ENCODE assay signal across 8 mouse cellular contexts in the genomic region with DNA sequence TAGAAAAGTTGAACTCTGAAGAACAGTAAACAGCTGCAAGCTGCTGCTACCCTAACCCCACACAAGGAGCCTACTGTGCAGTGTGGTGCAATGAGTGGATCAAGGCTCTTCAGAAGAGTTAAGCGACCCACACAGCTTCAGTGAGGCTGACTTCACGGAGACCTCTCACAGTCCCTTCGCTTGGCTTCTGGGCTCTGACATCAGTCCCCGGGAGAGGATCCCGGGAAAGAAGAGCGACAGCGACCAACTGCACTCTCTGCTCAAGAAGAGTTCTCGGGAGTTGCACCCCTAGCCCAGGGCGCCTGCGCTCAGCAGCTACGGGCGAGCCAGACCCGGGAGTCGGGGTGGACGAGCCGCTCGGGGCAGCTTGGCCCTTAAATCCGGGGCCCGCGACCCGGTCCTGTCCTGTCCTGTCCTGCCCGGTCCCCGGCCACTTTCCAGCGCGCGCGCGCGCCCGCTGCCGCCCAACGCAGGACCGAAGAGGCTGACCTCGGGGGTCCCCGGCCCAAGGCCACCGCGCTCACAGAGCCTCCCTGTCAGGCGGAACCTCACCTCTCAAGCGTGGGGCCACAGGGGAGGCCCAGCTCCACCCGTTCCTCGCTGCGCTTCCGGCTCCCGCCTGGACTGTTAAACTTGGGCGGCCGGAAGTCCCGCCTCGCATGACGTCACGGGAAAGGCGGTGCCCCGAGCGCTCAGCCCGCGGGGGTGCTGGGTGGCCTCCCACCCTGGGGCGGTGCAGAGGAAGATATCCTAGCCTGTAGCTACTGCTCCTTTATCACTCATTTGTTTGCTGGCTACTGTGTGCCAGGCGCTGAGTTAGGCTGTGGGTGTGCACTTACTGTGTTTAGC. TPM values are rescaled to one million over a fixed set of nuclear protein-coding genes. Genes with fewer than 3 reads are reported as not detected.
DNase-seq lines count a peak whose midpoint lies in the region; ATAC-seq and TF ChIP-seq lines count a peak whose summit lies in the region.

A gene (minus strand): TSS at position 650 of the 849 bp plus-strand sequence.

- under 1% methylated on average over 57 of the region's 57 CpGs for WGBS in heart, embryonic 11.5 days (ENCODE audit: insufficient replicate concordance)
- under 1% methylated on average over 57 of the region's 57 CpGs for WGBS in kidney, embryonic 16.5 days
- 1% methylated on average over 57 of the region's 57 CpGs for whole genome bisulfite sequencing in liver, adult 2 months

- DNase-seq in B cell, adult 2 months, result peak; percentile 97
- peak; percentile 94 for DNase-seq in brain, adult 2 months (ENCODE audit: low read depth, low spot score)
- DNase-seq in liver, adult 2 months (ENCODE audit: extremely low read depth, low read depth, low spot score), result peak; percentile 100
- peak; percentile 94 for DNase-seq in splenic B cell, adult 2 months (ENCODE audit: low read depth, low spot score)

- peak within 1 kb of the TSS; percentile 97 for H3K27ac ChIP-seq in heart, embryonic 11.5 days (ENCODE audit: low read depth, low read length)
- H3K27ac ChIP-seq in kidney, embryonic 16.5 days (ENCODE audit: low read length), result peak within 1 kb of the TSS; percentile 93
- peak within 1 kb of the TSS; percentile 81 for H3K27ac ChIP-seq in liver, adult 2 months (replicated peaks; ENCODE audit: insufficient read depth, low read depth, low read length)

- no peaks in the 10 kb centered on the region for H3K9me3 ChIP-seq in heart, embryonic 11.5 days (replicated peaks; ENCODE audit: control insufficient read depth, low read length)
- peaks cover 9% of the 10 kb centered on the region; the same call in 1 of the 2 replicates for H3K9me3 ChIP-seq in kidney, embryonic 16.5 days (ENCODE audit: low read length)

- peak within 1 kb of the TSS; percentile 96 for H3K4me3 ChIP-seq in heart, embryonic 11.5 days (ENCODE audit: low read depth, low read length)
- peak within 1 kb of the TSS; percentile 75 for H3K4me3 ChIP-seq in kidney, embryonic 16.5 days (ENCODE audit: low read length)
- peak within 1 kb of the TSS; percentile 77 for H3K4me3 ChIP-seq in liver, adult 2 months (ENCODE audit: insufficient read depth, low read depth, low read length)
- peak within 1 kb of the TSS; percentile 47 for H3K4me3 ChIP-seq in myocyte

- H3K9ac ChIP-seq in heart, embryonic 11.5 days (ENCODE audit: low read depth, low read length), result peak within 1 kb of the TSS; percentile 97
- peak within 1 kb of the TSS; percentile 88 for H3K9ac ChIP-seq in kidney, embryonic 16.5 days (replicated peaks; ENCODE audit: low read length)
- H3K9ac ChIP-seq in liver, adult 2 months (ENCODE audit: low read depth, low read length), result peak within 1 kb of the TSS; percentile 84

- ATAC-seq in erythroblast, adult 5-6 weeks (replicated peaks; ENCODE audit: low FRiP score, poor library complexity, severe bottlenecking), result peak; percentile 99
- ATAC-seq in heart, embryonic 11.5 days (replicated peaks; ENCODE audit: insufficient number of reproducible peaks, low FRiP score, low TSS enrichment), result peak; percentile 98
- peak; percentile 99 for ATAC-seq in kidney, embryonic 16.5 days (ENCODE audit: low FRiP score, low TSS enrichment)

- peaks cover 8% of the 10 kb centered on the region; the same call in 1 of the 2 replicates for H3K79me2 ChIP-seq in liver, adult 2 months (ENCODE audit: control insufficient read depth, insufficient read depth, low read length)
- peaks cover 5% of the 10 kb centered on the region for H3K79me2 ChIP-seq in myocyte (ENCODE audit: control insufficient read depth, insufficient read depth)

- no peaks in the 10 kb centered on the region for H3K27me3 ChIP-seq in heart, embryonic 11.5 days (ENCODE audit: control insufficient read depth, insufficient read depth, low read length)
- no peaks in the 10 kb centered on the region for H3K27me3 ChIP-seq in kidney, embryonic 16.5 days (ENCODE audit: insufficient read depth, low read length)
- no peaks in the 10 kb centered on the region for H3K27me3 ChIP-seq in liver, adult 2 months (ENCODE audit: control insufficient read depth, insufficient read depth, low read length)
- no peaks in the 10 kb centered on the region for H3K27me3 ChIP-seq in myocyte (ENCODE audit: control insufficient read depth, insufficient read depth, insufficient read length)
- H3K27me3 ChIP-seq in splenic B cell, adult 2 months (ENCODE audit: control insufficient read depth, insufficient read depth, low read length, poor library complexity, severe bottlenecking), result no peaks in the 10 kb centered on the region

- peak within 1 kb of the TSS; percentile 60 for H3ac ChIP-seq in myocyte (ENCODE audit: control insufficient read depth, insufficient read length)

- H3K4me2 ChIP-seq in heart, embryonic 11.5 days, result peak within 1 kb of the TSS; percentile 76
- peak within 1 kb of the TSS; percentile 66 for H3K4me2 ChIP-seq in kidney, embryonic 16.5 days (replicated peaks; ENCODE audit: low read depth, low read length)
- peak within 1 kb of the TSS; percentile 90 for H3K4me2 ChIP-seq in myocyte (ENCODE audit: low read depth)

- TF ChIP-seq POLR2A in liver, adult 2 months (IDR thresholded peaks at IDR 0.05; ENCODE audit: extremely low read depth, insufficient read depth, low read length), result peak; percentile 94
- TF ChIP-seq POLR2A in myocyte (IDR thresholded peaks at IDR 0.05; ENCODE audit: insufficient read length, low read depth), result peak; percentile 93

- peaks cover 3% of the 10 kb centered on the region; the same call in 1 of the 2 replicates for H3K36me3 ChIP-seq in heart, embryonic 11.5 days (ENCODE audit: control insufficient read depth, insufficient read depth, low read length)
- no peaks in the 10 kb centered on the region; the same call in none of the 2 replicates for H3K36me3 ChIP-seq in kidney, embryonic 16.5 days (ENCODE audit: insufficient read depth, low read length)
- peaks cover 5% of the 10 kb centered on the region; the same call in 1 of the 2 replicates for H3K36me3 ChIP-seq in liver, adult 2 months (ENCODE audit: control insufficient read depth, insufficient read depth, low read length)
- H3K36me3 ChIP-seq in myocyte (ENCODE audit: control insufficient read depth, insufficient read depth), result no peaks in the 10 kb centered on the region
- H3K36me3 ChIP-seq in splenic B cell, adult 2 months (ENCODE audit: control insufficient read depth, insufficient read depth, low read length, poor library complexity, severe bottlenecking), result no peaks in the 10 kb centered on the region; the same call in none of the 2 replicates

- TF ChIP-seq CTCF in liver, adult 2 months (IDR thresholded peaks at IDR 0.05; ENCODE audit: low read depth, low read length), result no peak

- peaks cover 3% of the 10 kb centered on the region; the same call in 1 of the 2 replicates for H3K4me1 ChIP-seq in heart, embryonic 11.5 days (ENCODE audit: control insufficient read depth, insufficient read depth, low read length)
- H3K4me1 ChIP-seq in kidney, embryonic 16.5 days (ENCODE audit: insufficient read depth, low read length), result peaks cover 6% of the 10 kb centered on the region
- H3K4me1 ChIP-seq in liver, adult 2 months (ENCODE audit: control insufficient read depth, insufficient read depth, low read length), result peaks cover 2% of the 10 kb centered on the region; the same call in 1 of the 2 replicates

TF ChIP-seq in myocyte, 11 proteins besides CTCF, POLR2A, EP300 and RAD21:
- TF ChIP-seq E2F4 (IDR thresholded peaks at IDR 0.05; ENCODE audit: insufficient read depth) (peak; percentile 81), MYOG (IDR thresholded peaks at IDR 0.05; ENCODE audit: control insufficient read depth in 1 of 3, insufficient read depth in 1 of 3, insufficient read length in 2 of 3, low read depth in 2 of 3) (peak in 1 of 3 experiments; percentile 36), SRF (IDR thresholded peaks at IDR 0.05; ENCODE audit: control insufficient read depth, insufficient read length, low read depth) (peak; percentile 72), REST (IDR thresholded peaks at IDR 0.05; ENCODE audit: insufficient read depth, insufficient read length) (no peak), USF1 (IDR thresholded peaks at IDR 0.05; ENCODE audit: low read depth) (no peak), POLR2AphosphoS2 (IDR thresholded peaks at IDR 0.05; ENCODE audit: insufficient read length, low read depth) (peak; percentile 95), MYOD1 (IDR thresholded peaks at IDR 0.05; ENCODE audit: control insufficient read depth in 1 of 3, insufficient read length in 2 of 3, low read depth in 2 of 3) (no peak)

RNA-seq across cellular contexts. Expression of the gene that starts here (rescaled TPM):
- total RNA-seq in erythroblast, adult 5-6 weeks (2015; ENCODE audit: low replicate concordance), result 6.7 and 13.4 TPM in 2 replicates
- 8.1 and 12.9 TPM in 2 replicates for total RNA-seq in erythroblast, adult 5-6 weeks (2017; ENCODE audit: low replicate concordance)
- 53.9 and 58.3 TPM in 2 replicates for polyA plus RNA-seq in heart, embryonic 11.5 days (2014; fragmentation: Nextera tagmentation; extraction: Ambion mirVana)
- 51.1 and 52.6 TPM in 2 replicates for polyA plus RNA-seq in kidney, embryonic 16.5 days (2015; fragmentation: Nextera tagmentation; extraction: Ambion mirVana)
- total RNA-seq in liver, adult 2 months (2014; rRNA removed), result 18.7 and 20.5 TPM in 2 replicates
- 3.1 and 5.6 TPM in 2 replicates for polyA plus RNA-seq in liver, adult 2 months (2012; rRNA removed)
- 6.5 TPM for polyA plus RNA-seq in myocyte (2012; fragmentation: generic; extraction: Trizol)

Comparison
In these comparisons a context has a peak if more than half of its experiments do, and no peak if none do; other contexts are left out.
1. Peak in every context shown above with its lines: DNase-seq, ATAC-seq, H3K4me3 ChIP-seq and H3K27ac ChIP-seq.